Mouse (Mus musculus) olfactory bulb, adult 2 months (tissue): ENCODE data around the gene Kif11.

Experiments
- CTCF ChIP-seq: fragments of 200-500 bp; IDR thresholded peaks from 2 replicates; pipeline ENCODE4 v1.5.1; 2012; ENCODE audit warnings: low read depth, mild to moderate bottlenecking, low read length, moderate library complexity; ENCODE audit not compliant: insufficient read depth
- POLR2A ChIP-seq: fragments of 200-500 bp; IDR thresholded peaks from 2 replicates; pipeline ENCODE4 v1.6.1; 2012; ENCODE audit warnings: mild to moderate bottlenecking, low read depth, low read length, moderate library complexity; ENCODE audit not compliant: insufficient read depth

- TF ChIP-seq CTCF = no peak
- TF ChIP-seq POLR2A = no peak
Measured at GRCm38 (mm10) chr19:37400936-37401335, 24.7 kb downstream of the Kif11 start.
